Mouse (Mus musculus): Measurements from ENCODE around the gene Zfp57.

DNA sequence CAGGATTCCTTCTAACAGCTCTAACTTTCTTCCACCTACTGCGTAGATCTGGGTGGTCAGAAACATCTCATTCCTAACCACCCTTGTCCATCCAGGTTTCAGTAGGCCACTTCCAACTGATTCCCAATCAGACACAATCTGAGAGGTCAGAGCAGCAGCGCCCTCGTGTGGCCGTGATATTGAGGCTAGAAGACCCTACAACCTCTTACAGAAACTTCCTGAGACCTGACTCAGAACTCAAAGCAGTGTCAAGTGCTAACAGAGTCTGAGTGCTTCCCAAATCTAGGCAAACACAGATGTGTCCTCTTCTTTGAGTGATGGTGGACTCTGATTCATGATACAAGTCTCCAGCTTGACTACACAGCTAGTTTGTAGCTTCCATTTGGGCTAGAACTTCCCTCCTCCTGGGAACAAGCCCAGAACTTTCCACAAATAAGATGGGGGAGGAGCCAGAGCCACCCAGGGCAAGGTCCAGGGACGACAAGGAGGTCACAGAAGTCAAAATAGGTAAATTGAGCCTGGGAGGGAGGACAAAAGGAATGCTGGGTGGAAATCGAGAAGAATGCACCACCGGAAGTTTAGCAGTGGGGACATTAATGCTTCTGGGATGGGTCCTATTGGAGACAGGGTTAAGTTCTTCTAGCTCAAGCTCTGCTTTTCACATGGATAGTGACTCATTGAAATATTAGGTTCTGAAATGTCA is 3.8 kb upstream of the Zfp57 start:
- TF ChIP-seq CTCF (IDR thresholded peaks at IDR 0.05; ENCODE audit: control insufficient read depth, insufficient read depth, insufficient read length) (peak; percentile 62), CEBPB (IDR thresholded peaks at IDR 0.05; ENCODE audit: low read depth) (no peak), MAX (IDR thresholded peaks at IDR 0.05) (no peak), USF1 (IDR thresholded peaks at IDR 0.05; ENCODE audit: low read depth) (no peak), MYOG (IDR thresholded peaks at IDR 0.05; ENCODE audit: control insufficient read depth, extremely low read depth, insufficient read length) (no peak), FOSL1 (IDR thresholded peaks at IDR 0.05; ENCODE audit: insufficient read depth, low read length, poor library complexity, severe bottlenecking) (no peak), MYOD1 (IDR thresholded peaks at IDR 0.05; ENCODE audit: control insufficient read depth, insufficient read length, low read depth) (no peak)

Data from C2C12 (cell line).